Mouse (Mus musculus) liver, postnatal 0 days (tissue): Measurements from ENCODE around the gene Ascc3.

Experiments
- CTCF ChIP-seq: sonication (generic); IDR thresholded peaks from 2 replicates; pipeline ENCODE4 v1.5.1; 2016; ENCODE audit warnings: antibody characterized with exemption, low read depth
- EP300 ChIP-seq: IDR thresholded peaks from 2 replicates; pipeline ENCODE4 v1.6.1; 2016; ENCODE audit warnings: antibody characterized with exemption, low read depth, mild to moderate bottlenecking

GRCm38 (mm10) chr10:50773846-50774245 is 181.4 kb downstream of the Ascc3 start:
- TF ChIP-seq EP300 (no peak), CTCF (no peak)
